In genomic region chr7:31000505-31001020, GRCm38 (mm10) we compare ENCODE assay signal across 7 mouse cellular contexts. TPM values are rescaled to one million over a fixed set of nuclear protein-coding genes. Genes with fewer than 3 reads are reported as not detected.
DNase-seq lines count a peak whose midpoint lies in the region; ATAC-seq lines count a peak whose summit lies in the region.

No protein-coding gene starts in this region.

- no peak overlapping the region for H3K9ac ChIP-seq in embryonic facial prominence, embryonic 12.5 days
- H3K9ac ChIP-seq in stomach, embryonic 15.5 days, result no peak overlapping the region

- no peaks in the 10 kb centered on the region for H3K27me3 ChIP-seq in embryonic facial prominence, embryonic 12.5 days
- H3K27me3 ChIP-seq in limb, embryonic 10.5 days (ENCODE audit: low read depth, poor library complexity, severe bottlenecking), result no peaks in the 10 kb centered on the region
- H3K27me3 ChIP-seq in stomach, embryonic 15.5 days (replicated peaks), result no peaks in the 10 kb centered on the region

- H3K36me3 ChIP-seq in embryonic facial prominence, embryonic 12.5 days, result no peaks in the 10 kb centered on the region
- H3K36me3 ChIP-seq in limb, embryonic 10.5 days, result no peaks in the 10 kb centered on the region
- no peaks in the 10 kb centered on the region for H3K36me3 ChIP-seq in stomach, embryonic 15.5 days

- ATAC-seq in CD4-positive, CD25-positive, alpha-beta regulatory T cell, adult 4 months, result peak; percentile 66
- peak; percentile 63 for ATAC-seq in activated CD4-positive, CD25-positive, alpha-beta regulatory T cell, adult 4 months
- ATAC-seq in embryonic facial prominence, embryonic 12.5 days (ENCODE audit: insufficient number of reproducible peaks, insufficient read depth, low FRiP score, low TSS enrichment), result peak; percentile 68
- peak; percentile 65 for ATAC-seq in stomach, embryonic 15.5 days (ENCODE audit: insufficient read depth, low FRiP score, low read depth)

- peaks cover 6% of the 10 kb centered on the region; the same call in 1 of the 2 replicates for H3K9me3 ChIP-seq in embryonic facial prominence, embryonic 12.5 days
- H3K9me3 ChIP-seq in limb, embryonic 10.5 days (replicated peaks), result peaks cover 2% of the 10 kb centered on the region; the same call in 1 of the 2 replicates
- H3K9me3 ChIP-seq in stomach, embryonic 15.5 days, result no peaks in the 10 kb centered on the region

- no peak overlapping the region for H3K4me3 ChIP-seq in embryonic facial prominence, embryonic 12.5 days
- no peak overlapping the region for H3K4me3 ChIP-seq in limb, embryonic 10.5 days
- no peak overlapping the region for H3K4me3 ChIP-seq in stomach, embryonic 15.5 days (replicated peaks)

- peaks cover 12% of the 10 kb centered on the region for H3K4me1 ChIP-seq in embryonic facial prominence, embryonic 12.5 days
- peaks cover 12% of the 10 kb centered on the region for H3K4me1 ChIP-seq in limb, embryonic 10.5 days
- peaks cover 12% of the 10 kb centered on the region for H3K4me1 ChIP-seq in stomach, embryonic 15.5 days

- 0 out of 2 replicates have a peak overlapping the region, but pooled peaks have one; percentile 41 for H3K27ac ChIP-seq in embryonic facial prominence, embryonic 12.5 days
- peak overlapping the region; percentile 67 for H3K27ac ChIP-seq in limb, embryonic 10.5 days
- H3K27ac ChIP-seq in stomach, embryonic 15.5 days, result no peak overlapping the region; the same call in 1 of the 2 replicates

- H3K4me2 ChIP-seq in embryonic facial prominence, embryonic 12.5 days (replicated peaks), result 0 out of 2 replicates have a peak overlapping the region, but pooled peaks have one; percentile 1
- peak overlapping the region; percentile 9; the same call in 1 of the 2 replicates for H3K4me2 ChIP-seq in stomach, embryonic 15.5 days

- DNase-seq in heart, postnatal 14 days, result peak; percentile 69 to 82
- peak; percentile 35 for DNase-seq in limb, embryonic 10.5 days (ENCODE audit: low spot score)
- peak; percentile 11 to 30 for DNase-seq in monocyte, adult 2 months (ENCODE audit: low read depth in 1 of 2, low spot score in 2 of 2)

- intact Hi-C loops in heart, postnatal 14 days (cut with DNase I), result no loop called here

- WGBS in embryonic facial prominence, embryonic 12.5 days, result 22% methylated on average over 7 of the region's 7 CpGs
- WGBS in limb, embryonic 10.5 days, result 61% methylated on average over 7 of the region's 7 CpGs
- 6% methylated on average over 7 of the region's 7 CpGs for WGBS in stomach, embryonic 15.5 days

RNA-seq across cellular contexts. Expression of gene Fam187b, which starts 27.0 kb away (rescaled TPM):
- 1 to 10 TPM; 1.2 to 1.5 TPM for polyA plus RNA-seq in CD4-positive, CD25-positive, alpha-beta regulatory T cell, adult 4 months (2017; shearing (Covaris generic))
- polyA plus RNA-seq in activated CD4-positive, CD25-positive, alpha-beta regulatory T cell, adult 4 months (2017; shearing (Covaris generic)), result under 1 TPM; 0.55 to 0.86 TPM
- polyA plus RNA-seq in embryonic facial prominence, embryonic 12.5 days (2016; fragmentation: Nextera tagmentation; extraction: Ambion mirVana), result 1.4 and 2.0 TPM in 2 replicates
- under 1 TPM in 1 of 2 experiments, not detected in 1; 0.60 TPM for total RNA-seq in heart, postnatal 14 days (2021)
- polyA plus RNA-seq in limb, embryonic 10.5 days (2016; fragmentation: Nextera tagmentation; extraction: Ambion mirVana), result 1.0 and 1.3 TPM in 2 replicates
- polyA plus RNA-seq in stomach, embryonic 15.5 days (2015; fragmentation: Nextera tagmentation; extraction: Ambion mirVana), result 8.7 and 9.7 TPM in 2 replicates

RNA-seq across cellular contexts. Expression of gene Lsr, which starts 27.3 kb away (rescaled TPM):
- polyA plus RNA-seq in CD4-positive, CD25-positive, alpha-beta regulatory T cell, adult 4 months (2017; shearing (Covaris generic)), result 1 to 10 TPM; 1.8 to 2.6 TPM
- 1 to 10 TPM; 1.6 to 2.6 TPM for polyA plus RNA-seq in activated CD4-positive, CD25-positive, alpha-beta regulatory T cell, adult 4 months (2017; shearing (Covaris generic))
- polyA plus RNA-seq in embryonic facial prominence, embryonic 12.5 days (2016; fragmentation: Nextera tagmentation; extraction: Ambion mirVana), result 25.6 and 26.2 TPM in 2 replicates
- 1 to 10 TPM; 4.2 to 5.0 TPM for total RNA-seq in heart, postnatal 14 days (2021)
- 28.9 and 31.3 TPM in 2 replicates for polyA plus RNA-seq in limb, embryonic 10.5 days (2016; fragmentation: Nextera tagmentation; extraction: Ambion mirVana)
- polyA plus RNA-seq in stomach, embryonic 15.5 days (2015; fragmentation: Nextera tagmentation; extraction: Ambion mirVana), result 102 and 116 TPM in 2 replicates

RNA-seq across cellular contexts. Expression of gene Fxyd5, which starts 41.7 kb away (rescaled TPM):
- polyA plus RNA-seq in CD4-positive, CD25-positive, alpha-beta regulatory T cell, adult 4 months (2017; shearing (Covaris generic)), result 1,000 to 10,000 TPM; 1,918 to 1,991 TPM
- polyA plus RNA-seq in activated CD4-positive, CD25-positive, alpha-beta regulatory T cell, adult 4 months (2017; shearing (Covaris generic)), result 1,000 to 10,000 TPM; 2,132 to 2,220 TPM
- polyA plus RNA-seq in embryonic facial prominence, embryonic 12.5 days (2016; fragmentation: Nextera tagmentation; extraction: Ambion mirVana), result 11.0 and 13.6 TPM in 2 replicates
- total RNA-seq in heart, postnatal 14 days (2021), result 10 to 100 TPM; 28.8 to 29.2 TPM
- 8.0 and 8.1 TPM in 2 replicates for polyA plus RNA-seq in limb, embryonic 10.5 days (2016; fragmentation: Nextera tagmentation; extraction: Ambion mirVana)
- 27.1 and 29.0 TPM in 2 replicates for polyA plus RNA-seq in stomach, embryonic 15.5 days (2015; fragmentation: Nextera tagmentation; extraction: Ambion mirVana)

RNA-seq across cellular contexts. Expression of gene Usf2, which starts 44.0 kb away (rescaled TPM):
- 10 to 100 TPM; 11.0 to 16.0 TPM for polyA plus RNA-seq in CD4-positive, CD25-positive, alpha-beta regulatory T cell, adult 4 months (2017; shearing (Covaris generic))
- 10 to 100 TPM; 11.9 to 14.2 TPM for polyA plus RNA-seq in activated CD4-positive, CD25-positive, alpha-beta regulatory T cell, adult 4 months (2017; shearing (Covaris generic))
- polyA plus RNA-seq in embryonic facial prominence, embryonic 12.5 days (2016; fragmentation: Nextera tagmentation; extraction: Ambion mirVana), result 31.8 and 32.7 TPM in 2 replicates
- 100 to 1,000 TPM in 1 of 2 experiments, 10 to 100 TPM in 1; 90.2 to 103 TPM for total RNA-seq in heart, postnatal 14 days (2021)
- 28.7 and 33.5 TPM in 2 replicates for polyA plus RNA-seq in limb, embryonic 10.5 days (2016; fragmentation: Nextera tagmentation; extraction: Ambion mirVana)
- polyA plus RNA-seq in stomach, embryonic 15.5 days (2015; fragmentation: Nextera tagmentation; extraction: Ambion mirVana), result 19.9 and 22.9 TPM in 2 replicates

RNA-seq across cellular contexts. Expression of gene Fxyd7, which starts 50.7 kb away (rescaled TPM):
- polyA plus RNA-seq in CD4-positive, CD25-positive, alpha-beta regulatory T cell, adult 4 months (2017; shearing (Covaris generic)), result not detected
- not detected for polyA plus RNA-seq in activated CD4-positive, CD25-positive, alpha-beta regulatory T cell, adult 4 months (2017; shearing (Covaris generic))
- polyA plus RNA-seq in embryonic facial prominence, embryonic 12.5 days (2016; fragmentation: Nextera tagmentation; extraction: Ambion mirVana), result 26.0 and 36.0 TPM in 2 replicates
- 1 to 10 TPM; 1.1 to 1.3 TPM for total RNA-seq in heart, postnatal 14 days (2021)
- 0.30 and 1.3 TPM in 2 replicates for polyA plus RNA-seq in limb, embryonic 10.5 days (2016; fragmentation: Nextera tagmentation; extraction: Ambion mirVana)
- 21.6 and 25.0 TPM in 2 replicates for polyA plus RNA-seq in stomach, embryonic 15.5 days (2015; fragmentation: Nextera tagmentation; extraction: Ambion mirVana)

Comparison
In these comparisons a context has a peak if more than half of its experiments do, and no peak if none do; other contexts are left out.
1. DNase-seq: peak in every context shown above with its lines; median percentile 76 in heart, postnatal 14 days; 35 in limb, embryonic 10.5 days; 20 in monocyte, adult 2 months.
2. RNA of gene Fxyd5, which starts 41.7 kb away (polyA plus RNA-seq): 2,132 to 2,220 TPM in activated CD4-positive, CD25-positive, alpha-beta regulatory T cell, adult 4 months and 1,918 to 1,991 TPM in CD4-positive, CD25-positive, alpha-beta regulatory T cell, adult 4 months; 27.1 to 29.0 TPM in stomach, embryonic 15.5 days, 11.0 to 13.6 TPM in embryonic facial prominence, embryonic 12.5 days and 8.0 to 8.1 TPM in limb, embryonic 10.5 days; every median in the first group is over 10 times any median in the second.
3. Peak in every context shown above with its lines, with median percentiles within 50 percentile points of each other: ATAC-seq.